Comparison of ENCODE assay signal across 7 mouse cellular contexts in the genomic region with DNA sequence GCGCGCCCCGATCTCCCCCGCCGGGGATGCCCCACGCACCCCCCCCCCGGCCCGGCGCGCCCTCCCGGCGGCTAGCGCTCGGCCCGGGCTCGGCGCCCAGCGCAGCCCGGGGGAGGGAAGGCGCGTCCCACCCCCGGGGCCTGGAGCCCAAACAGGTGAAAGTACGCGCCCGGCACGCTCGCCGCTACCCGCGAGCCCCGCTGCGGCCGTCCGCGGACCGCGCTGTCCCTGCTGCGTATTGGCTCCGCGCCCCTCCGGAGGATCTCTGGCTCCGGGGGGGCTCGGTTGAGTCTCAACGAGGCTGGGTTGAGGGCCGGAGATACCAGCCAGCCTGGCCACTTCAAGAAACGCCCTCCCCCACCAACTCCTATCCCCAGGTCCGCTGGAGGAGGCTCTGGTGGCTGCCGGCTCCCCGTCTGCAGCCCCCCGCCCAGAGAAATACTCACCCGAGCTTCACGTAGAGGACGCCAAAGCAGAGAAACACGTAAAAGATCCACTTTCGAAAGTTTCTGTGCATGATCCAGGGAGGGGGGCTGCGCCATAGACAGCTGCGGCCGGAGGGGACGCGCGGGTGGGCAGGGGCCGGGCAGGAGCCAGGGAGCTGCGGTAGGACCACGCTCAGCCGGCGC. TPM values are rescaled to one million over a fixed set of nuclear protein-coding genes. Genes with fewer than 3 reads are reported as not detected.
DNase-seq lines count a peak whose midpoint lies in the region; ATAC-seq lines count a peak whose summit lies in the region.

No protein-coding gene starts in this region.

- H3K27ac ChIP-seq in forebrain, embryonic 16.5 days (ENCODE audit: low read length) = peak overlapping the region; percentile 41
- H3K27ac ChIP-seq in liver, embryonic 12.5 days = no peak overlapping the region
- no peak overlapping the region; the same call in 1 of the 2 replicates for H3K27ac ChIP-seq in stomach, embryonic 16.5 days (ENCODE audit: low read length)

- H3K9ac ChIP-seq in forebrain, embryonic 16.5 days (replicated peaks; ENCODE audit: low read depth, low read length) = peak overlapping the region; percentile 75
- no peak overlapping the region for H3K9ac ChIP-seq in liver, embryonic 12.5 days
- peak overlapping the region; percentile 52 for H3K9ac ChIP-seq in stomach, embryonic 16.5 days (ENCODE audit: low read length)

- no peaks in the 10 kb centered on the region for H3K9me3 ChIP-seq in forebrain, embryonic 16.5 days (ENCODE audit: control insufficient read depth, low read length)
- H3K9me3 ChIP-seq in liver, embryonic 12.5 days (replicated peaks) = no peaks in the 10 kb centered on the region
- H3K9me3 ChIP-seq in stomach, embryonic 16.5 days (replicated peaks; ENCODE audit: control insufficient read depth, low read length) = no peaks in the 10 kb centered on the region

- peak; percentile 25 for DNase-seq in ovary, postnatal 14 days (ENCODE audit: low spot score)
- DNase-seq in ovary, postnatal 10 days (ENCODE audit: low spot score) = no peak
- no peak for DNase-seq in adrenal gland, postnatal 14 days
- no peak for DNase-seq in layer of hippocampus, postnatal 14 days (ENCODE audit: low spot score in 2 of 2)

- peaks cover 28% of the 10 kb centered on the region for H3K27me3 ChIP-seq in forebrain, embryonic 16.5 days (replicated peaks; ENCODE audit: control insufficient read depth, insufficient read depth, low read length)
- H3K27me3 ChIP-seq in liver, embryonic 12.5 days (replicated peaks) = peaks cover 96% of the 10 kb centered on the region
- H3K27me3 ChIP-seq in stomach, embryonic 16.5 days (ENCODE audit: control insufficient read depth, insufficient read depth, low read length) = peaks cover 77% of the 10 kb centered on the region

- peak overlapping the region; percentile 96 for H3K4me2 ChIP-seq in forebrain, embryonic 16.5 days (ENCODE audit: low read length)
- H3K4me2 ChIP-seq in liver, embryonic 12.5 days = peak overlapping the region; percentile 63
- peak overlapping the region; percentile 92 for H3K4me2 ChIP-seq in stomach, embryonic 16.5 days (ENCODE audit: low read depth, low read length)

- H3K4me3 ChIP-seq in forebrain, embryonic 16.5 days (replicated peaks; ENCODE audit: low read length) = peak overlapping the region; percentile 70
- peak overlapping the region; percentile 45 for H3K4me3 ChIP-seq in liver, embryonic 12.5 days
- peak overlapping the region; percentile 55 for H3K4me3 ChIP-seq in stomach, embryonic 16.5 days (replicated peaks; ENCODE audit: low read length)

- peaks cover 56% of the 10 kb centered on the region for H3K4me1 ChIP-seq in forebrain, embryonic 16.5 days (replicated peaks; ENCODE audit: control insufficient read depth, insufficient read depth, low read length)
- H3K4me1 ChIP-seq in liver, embryonic 12.5 days = peaks cover 9% of the 10 kb centered on the region; the same call in 1 of the 2 replicates
- H3K4me1 ChIP-seq in stomach, embryonic 16.5 days (ENCODE audit: control insufficient read depth, insufficient read depth, low read length) = peaks cover 12% of the 10 kb centered on the region

- no peak for ATAC-seq in forebrain, embryonic 16.5 days
- no peak for ATAC-seq in liver, embryonic 12.5 days
- ATAC-seq in stomach, embryonic 16.5 days (ENCODE audit: insufficient read depth, low FRiP score) = no peak

- no peaks in the 10 kb centered on the region for H3K36me3 ChIP-seq in forebrain, embryonic 16.5 days (ENCODE audit: control insufficient read depth, insufficient read depth)
- H3K36me3 ChIP-seq in liver, embryonic 12.5 days = no peaks in the 10 kb centered on the region
- no peaks in the 10 kb centered on the region for H3K36me3 ChIP-seq in stomach, embryonic 16.5 days (ENCODE audit: control insufficient read depth, insufficient read depth, low read length)

- under 1% methylated on average over 52 of the region's 66 CpGs for WGBS in forebrain, embryonic 16.5 days
- WGBS in liver, embryonic 12.5 days (ENCODE audit: insufficient replicate concordance) = 3% methylated on average over 55 of the region's 66 CpGs
- WGBS in stomach, embryonic 16.5 days = under 1% methylated on average over 52 of the region's 66 CpGs

RNA-seq across cellular contexts. Expression of gene Wnt7b, which starts 1.2 kb away (rescaled TPM):
- 110 and 125 TPM in 2 replicates for polyA plus RNA-seq in forebrain, embryonic 16.5 days (2015; fragmentation: Nextera tagmentation; extraction: Ambion mirVana)
- 0.38 and 0.56 TPM in 2 replicates for polyA plus RNA-seq in liver, embryonic 12.5 days (2016; fragmentation: Nextera tagmentation; extraction: Ambion mirVana)
- polyA plus RNA-seq in stomach, embryonic 16.5 days (2015; fragmentation: Nextera tagmentation; extraction: Ambion mirVana) = 3.4 and 4.8 TPM in 2 replicates
- total RNA-seq in adrenal gland, postnatal 14 days (2021) = 0.30 and 0.75 TPM in 2 replicates
- total RNA-seq in layer of hippocampus, postnatal 14 days (2021) = 10 to 100 TPM; 33.8 to 34.8 TPM

Comparison
In these comparisons a context has a peak if more than half of its experiments do, and no peak if none do; other contexts are left out.
1. RNA of gene Wnt7b, which starts 1.2 kb away (polyA plus RNA-seq): 110 to 125 TPM in forebrain, embryonic 16.5 days; 3.4 to 4.8 TPM in stomach, embryonic 16.5 days and 0.38 to 0.56 TPM in liver, embryonic 12.5 days; every median in the first group is over 10 times any median in the second.
2. Peak in every context shown above with its lines, with median percentiles within 50 percentile points of each other: H3K4me2 ChIP-seq and H3K4me3 ChIP-seq.